Mouse (Mus musculus): Measurements from ENCODE around the gene Fggy.
A peak's percentile ranks its signal among the peaks of the same experiment; 100 is the strongest.

Fggy gene

GRCm38 (mm10) chr4:95856008-95856407 is 298.7 kb downstream of the Fggy start:
- DNase-seq (ENCODE audit: low spot score in 2 of 2) = no peak

GRCm38 (mm10) chr4:95860601-95861000 is 303.3 kb downstream of the Fggy start:
- no peak for DNase-seq (ENCODE audit: low spot score in 2 of 2)

- DNase-seq (ENCODE audit: low spot score in 2 of 2) = no peak
Observed at GRCm38 (mm10) chr4:95861074-95861473, 303.8 kb downstream of the Fggy start.

GRCm38 (mm10) chr4:95861741-95862155 is 304.4 kb downstream of the Fggy start:
- peak in 1 of 2 experiments; percentile 25 for DNase-seq (ENCODE audit: low spot score in 2 of 2)

- no peak for DNase-seq (ENCODE audit: low spot score in 2 of 2)
Observed at GRCm38 (mm10) chr4:95862276-95862675, 305.0 kb downstream of the Fggy start.

GRCm38 (mm10) chr4:95862781-95863499 is 305.6 kb downstream of the Fggy start:
- no peak for DNase-seq (ENCODE audit: low spot score in 2 of 2)

- no peak for DNase-seq (ENCODE audit: low spot score in 2 of 2)
Observed at GRCm38 (mm10) chr4:95863500-95863803, 306.1 kb downstream of the Fggy start.

GRCm38 (mm10) chr4:95865251-95865650 is 307.9 kb downstream of the Fggy start:
- DNase-seq (ENCODE audit: low spot score in 2 of 2) = no peak

GRCm38 (mm10) chr4:95865882-95866281 is 308.6 kb downstream of the Fggy start:
- DNase-seq (ENCODE audit: low spot score in 2 of 2) = no peak

- no peak for DNase-seq (ENCODE audit: low spot score in 2 of 2)
Observed at GRCm38 (mm10) chr4:95867103-95867502, 309.8 kb downstream of the Fggy start.

GRCm38 (mm10) chr4:95868348-95868747 is 311.0 kb downstream of the Fggy start:
- DNase-seq (ENCODE audit: low spot score in 2 of 2) = no peak

- DNase-seq (ENCODE audit: low spot score in 2 of 2) = peak; percentile 15 to 27
Observed at GRCm38 (mm10) chr4:95871216-95871881, 314.0 kb downstream of the Fggy start.

- no peak for DNase-seq (ENCODE audit: low spot score in 2 of 2)
Observed at GRCm38 (mm10) chr4:95875896-95876295, 318.6 kb downstream of the Fggy start.

- no peak for DNase-seq (ENCODE audit: low spot score in 2 of 2)
Observed at GRCm38 (mm10) chr4:95877436-95877835, 320.1 kb downstream of the Fggy start.

- no peak for DNase-seq (ENCODE audit: low spot score in 2 of 2)
Observed at GRCm38 (mm10) chr4:95881751-95882350, 324.5 kb downstream of the Fggy start.

- DNase-seq (ENCODE audit: low spot score in 2 of 2) = no peak
Observed at GRCm38 (mm10) chr4:95884184-95885145, 327.2 kb downstream of the Fggy start.

GRCm38 (mm10) chr4:95895199-95895754 is 338.0 kb downstream of the Fggy start:
- no peak for DNase-seq (ENCODE audit: low spot score in 2 of 2)

- no peak for DNase-seq (ENCODE audit: low spot score in 2 of 2)
Observed at GRCm38 (mm10) chr4:95896571-95896970, 339.3 kb downstream of the Fggy start.

- DNase-seq (ENCODE audit: low spot score in 2 of 2) = no peak
Observed at GRCm38 (mm10) chr4:95897236-95897874, 340.0 kb downstream of the Fggy start.

GRCm38 (mm10) chr4:95898714-95899113 is 341.4 kb downstream of the Fggy start:
- DNase-seq (ENCODE audit: low spot score in 2 of 2) = no peak
